Mouse (Mus musculus) hindbrain, embryonic 14.5 days (tissue): ENCODE results near the gene Micall1. TPM values are rescaled to one million over a fixed set of nuclear protein-coding genes. Genes with fewer than 3 reads are reported as not detected.

Experiments used
- ATAC-seq: fragments of 200-750 bp; cut with Nextera tagmentation; 2 replicates; pipeline ENCODE4 v1.8.0; 2017; ENCODE audit warnings: moderate number of reproducible peaks, mild to moderate bottlenecking, moderate TSS enrichment, moderate library complexity; ENCODE audit not compliant: low FRiP score
- DNase-seq: peaks from one replicate; pipeline ENCODE4 v3.0.0-alpha.2; 2015; ENCODE audit warnings: low spot score
- H3K27ac ChIP-seq: fragments of 300-500 bp; sonication (generic); 2 replicates; pipeline ENCODE4 v1.5.1; 2014; ENCODE audit warnings: mild to moderate bottlenecking, moderate library complexity
- H3K27me3 ChIP-seq: fragments of 300-500 bp; sonication (generic); 2 replicates; pipeline ENCODE4 v1.6.1; 2014; ENCODE audit warnings: mild to moderate bottlenecking, low read length, mixed read lengths; ENCODE audit not compliant: control insufficient read depth, insufficient read depth
- H3K36me3 ChIP-seq: fragments of 300-500 bp; sonication (generic); replicated peaks from 2 replicates; pipeline ENCODE4 v1.6.1; 2014; ENCODE audit not compliant: control insufficient read depth, insufficient read depth
- H3K4me1 ChIP-seq: fragments of 300-500 bp; sonication (generic); replicated peaks from 2 replicates; pipeline ENCODE4 v1.6.1; 2014; ENCODE audit warnings: antibody characterized with exemption, low read length, mixed read lengths; ENCODE audit not compliant: control insufficient read depth, insufficient read depth
- H3K4me2 ChIP-seq: fragments of 300-500 bp; sonication (generic); replicated peaks from 2 replicates; pipeline ENCODE4 v1.6.1; 2014; ENCODE audit warnings: mild to moderate bottlenecking, moderate library complexity
- H3K4me3 ChIP-seq: fragments of 300-500 bp; sonication (generic); replicated peaks from 2 replicates; pipeline ENCODE4 v1.5.1; 2014; ENCODE audit warnings: mild to moderate bottlenecking, low read length
- H3K9ac ChIP-seq: fragments of 300-500 bp; sonication (generic); 2 replicates; pipeline ENCODE4 v1.6.1; 2014
- H3K9me3 ChIP-seq: fragments of 300-500 bp; sonication (generic); 2 replicates; pipeline ENCODE4 v1.6.1; 2016; ENCODE audit warnings: low read length; ENCODE audit not compliant: control insufficient read depth
- whole genome bisulfite sequencing: fragments of 180-500 bp; shearing (Covaris S2); extraction: QIAGEN DNeasy Blood & Tissue Kit; methylation state at CpG from one replicate; pipeline ENCODE4 v1.1.7; 2014; 5-methylcytosine and 5-hydroxymethylcytosine counted together
- polyA plus RNA-seq: library from polyadenylated mRNA; unstranded; fragments of >200 nt; fragmentation: Nextera tagmentation; extraction: Ambion mirVana; gene quantifications from 2 replicates; pipeline ENCODE4 v1.2.1, GENCODE M21; 2014

Gene Micall1
- 12.9 and 14.3 TPM in 2 replicates for polyA plus RNA-seq

DNA sequence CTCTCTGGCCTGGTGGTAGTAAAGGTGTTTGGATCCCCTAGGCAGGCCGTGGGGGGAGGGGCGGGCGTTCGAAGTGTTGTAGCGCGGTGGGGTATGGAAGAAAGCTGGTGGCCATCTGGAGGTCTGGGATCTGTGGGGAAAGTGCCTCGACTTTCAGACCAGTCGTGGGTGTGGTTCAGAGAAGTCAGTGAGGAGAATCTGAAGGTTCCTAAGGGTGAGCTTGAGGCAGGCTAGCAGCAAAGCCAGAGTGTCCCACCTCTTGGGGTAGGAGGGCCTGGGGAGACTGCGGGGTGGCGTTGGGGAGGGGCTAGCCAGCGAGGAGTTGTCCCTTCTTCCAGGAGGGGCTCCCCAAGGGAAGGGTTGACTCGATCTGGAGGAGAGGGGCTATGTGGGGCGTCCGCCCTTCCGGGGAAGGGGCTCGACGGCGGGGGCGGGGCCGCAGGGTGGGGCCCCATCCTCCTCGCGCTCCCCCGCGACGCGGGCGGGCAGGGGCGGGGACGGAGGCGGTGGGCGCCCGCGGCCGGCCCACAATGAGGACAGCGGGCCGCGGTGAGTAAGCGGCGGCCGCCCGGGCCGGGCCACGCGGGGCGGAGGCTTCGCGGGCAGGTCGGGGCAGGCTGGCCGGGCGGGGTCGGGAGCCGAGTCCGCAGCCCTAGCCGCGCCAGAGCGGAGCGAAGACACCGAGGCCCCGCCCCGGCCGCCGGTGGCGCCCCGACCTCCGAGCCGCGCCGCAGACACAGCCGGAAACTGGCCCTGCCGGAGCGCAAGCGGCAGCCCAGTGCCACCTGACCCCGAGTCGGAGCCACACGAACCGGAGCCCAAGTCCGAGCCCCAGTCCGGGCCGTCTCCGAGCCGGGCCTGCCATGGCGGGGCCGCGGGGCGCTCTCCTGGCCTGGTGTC is at the start of gene Micall1:
Gene Micall1, plus strand, starts transcription at position 478 of the 900 bp plus-strand sequence.
- H3K9ac ChIP-seq, result peak within 1 kb of the TSS; percentile 93
- DNase-seq (peak; percentile 45), ATAC-seq (peak; percentile 77)
- H3K9me3 ChIP-seq, result no peaks in the 10 kb centered on the region
- H3K4me1 ChIP-seq, result peaks cover 33% of the 10 kb centered on the region
- peak within 1 kb of the TSS; percentile 91 for H3K4me3 ChIP-seq
- WGBS, result under 1% methylated on average over 48 of the region's 85 CpGs
- peak within 1 kb of the TSS; percentile 41 for H3K27ac ChIP-seq
- H3K36me3 ChIP-seq, result no peaks in the 10 kb centered on the region
- no peaks in the 10 kb centered on the region for H3K27me3 ChIP-seq
- peak within 1 kb of the TSS; percentile 98 for H3K4me2 ChIP-seq

DNA sequence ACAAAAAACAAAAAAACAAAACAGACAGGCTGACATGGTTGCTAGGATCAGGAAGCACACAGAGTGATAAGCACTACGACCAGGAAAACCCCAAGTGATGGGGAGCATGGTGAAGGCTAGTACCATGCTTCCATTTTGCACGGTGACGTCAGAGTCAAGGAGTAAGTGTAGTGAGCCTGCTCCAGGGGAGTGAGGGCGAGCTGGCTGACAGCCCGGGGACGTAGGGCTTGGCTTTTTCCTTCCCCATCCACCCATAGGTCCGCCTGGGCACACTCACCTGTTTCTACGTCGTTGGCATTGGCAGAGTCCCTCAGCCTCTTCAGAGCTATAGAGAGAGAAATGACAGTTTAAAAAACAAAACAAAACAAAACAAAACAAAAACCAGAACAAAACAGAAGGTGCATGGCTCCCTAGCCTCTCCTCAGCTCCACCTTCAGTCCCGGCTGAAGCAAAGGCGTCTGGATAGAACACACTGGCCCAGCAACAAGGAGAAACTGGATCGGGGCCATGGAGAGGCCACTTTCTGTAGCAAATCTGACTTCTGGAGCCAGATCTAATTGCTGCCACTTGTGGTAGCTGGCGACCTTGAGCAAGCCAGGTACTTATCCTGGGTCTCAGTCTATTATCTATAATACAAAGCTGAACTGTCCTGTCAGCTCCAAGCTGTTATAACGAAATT is 47.7 kb upstream of the Micall1 start:
- H3K4me3 ChIP-seq, result no peak overlapping the region
- H3K4me2 ChIP-seq, result peak overlapping the region; percentile 86
- peaks cover 52% of the 10 kb centered on the region for H3K36me3 ChIP-seq
- H3K4me1 ChIP-seq, result peaks cover 9% of the 10 kb centered on the region; the same call in 1 of the 2 replicates
- 82% methylated on average over 14 of the region's 14 CpGs for WGBS
- no peak overlapping the region for H3K27ac ChIP-seq
- no peaks in the 10 kb centered on the region for H3K9me3 ChIP-seq
- ATAC-seq (no peak), DNase-seq (no peak)
- no peaks in the 10 kb centered on the region for H3K27me3 ChIP-seq
- no peak overlapping the region for H3K9ac ChIP-seq

DNA sequence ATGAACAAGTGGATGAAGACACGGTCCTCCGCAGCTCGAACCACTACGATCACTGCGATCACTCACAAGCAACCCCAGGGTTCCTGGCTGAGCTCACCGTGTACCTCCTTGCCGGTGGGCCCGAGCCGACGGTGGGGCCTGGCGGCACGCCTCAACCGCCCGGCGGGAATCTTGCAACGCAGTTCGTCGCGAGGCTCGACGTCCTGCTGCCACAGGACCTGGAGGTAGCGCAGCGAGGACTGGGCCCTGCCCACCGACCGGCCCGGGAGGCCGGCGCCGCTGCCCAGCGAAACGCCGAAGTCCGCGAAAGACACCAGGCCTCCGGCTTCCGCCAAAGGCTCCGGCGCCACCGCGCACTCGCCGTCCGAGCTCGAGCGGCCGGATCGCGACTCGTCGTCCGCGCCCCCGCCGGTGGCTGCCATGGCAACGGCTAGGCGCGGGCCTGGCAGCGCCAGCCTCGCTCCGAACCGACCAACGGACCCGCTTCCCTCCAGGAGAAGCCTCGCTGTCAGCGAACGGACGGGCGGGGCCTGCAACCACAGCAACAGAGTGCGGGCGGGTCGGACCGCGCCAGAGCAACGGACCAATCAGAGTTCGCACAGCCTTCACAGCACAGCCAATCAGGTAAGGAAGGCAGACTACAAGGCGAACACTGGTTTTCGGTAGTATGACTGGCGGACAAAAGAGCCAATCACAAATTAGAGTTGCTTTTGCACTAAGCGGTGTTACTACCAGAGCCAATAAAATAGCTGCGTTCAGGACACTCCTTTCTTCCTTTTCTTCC is 46.1 kb upstream of the Micall1 start, which contains the start of gene Ankrd54:
Gene Ankrd54, minus strand, starts transcription at position 518 of the 784 bp plus-strand sequence.
- ATAC-seq (peak; percentile 99), DNase-seq (peak; percentile 98)
- peak within 1 kb of the TSS; percentile 83 for H3K27ac ChIP-seq
- peaks cover 9% of the 10 kb centered on the region; the same call in 1 of the 2 replicates for H3K4me1 ChIP-seq
- H3K9ac ChIP-seq, result peak within 1 kb of the TSS; percentile 91
- H3K27me3 ChIP-seq, result no peaks in the 10 kb centered on the region
- H3K4me3 ChIP-seq, result peak within 1 kb of the TSS; percentile 98
- under 1% methylated on average over 58 of the region's 80 CpGs for WGBS
- H3K36me3 ChIP-seq, result peaks cover 38% of the 10 kb centered on the region
- peak within 1 kb of the TSS; percentile 86 for H3K4me2 ChIP-seq
- no peaks in the 10 kb centered on the region for H3K9me3 ChIP-seq

DNA sequence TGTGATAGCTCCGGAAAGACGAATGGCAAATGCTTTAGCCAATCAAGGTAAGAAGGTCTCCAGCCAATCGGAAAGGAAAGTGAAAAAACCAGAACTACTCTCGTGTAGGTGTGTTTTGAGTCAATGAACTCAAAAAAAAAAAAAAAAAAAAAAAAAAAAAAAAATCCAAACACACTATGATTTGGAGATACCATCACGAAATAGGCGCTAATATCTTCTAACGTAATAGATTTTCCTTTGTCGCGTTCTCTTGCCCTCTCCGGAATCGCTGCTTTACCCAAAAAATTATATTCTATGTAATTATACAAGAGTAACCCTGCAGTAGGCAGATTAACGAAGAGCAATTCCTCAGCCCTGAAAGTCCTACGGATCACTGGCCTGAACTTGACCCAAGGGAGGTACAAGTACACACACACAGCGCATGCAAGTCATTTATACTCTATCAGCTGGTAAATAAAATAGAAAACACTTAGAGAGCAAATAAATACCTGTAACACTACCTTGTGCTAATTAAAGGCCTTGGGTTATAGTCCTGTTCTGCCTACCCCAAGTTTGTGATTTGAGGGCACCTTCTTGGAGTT is 45.4 kb upstream of the Micall1 start:
- Histone ChIP-seq H3K4me2 (peak overlapping the region; percentile 54), H3K36me3 (peaks cover 31% of the 10 kb centered on the region), H3K9ac (peak overlapping the region; percentile 50), H3K27ac (no peak overlapping the region), H3K4me3 (peak overlapping the region; percentile 26), H3K27me3 (no peaks in the 10 kb centered on the region), H3K4me1 (peaks cover 9% of the 10 kb centered on the region; the same call in 1 of the 2 replicates), H3K9me3 (no peaks in the 10 kb centered on the region)
- ATAC-seq (no peak), DNase-seq (no peak)
- 11% methylated on average over 14 of the region's 14 CpGs for WGBS

DNA sequence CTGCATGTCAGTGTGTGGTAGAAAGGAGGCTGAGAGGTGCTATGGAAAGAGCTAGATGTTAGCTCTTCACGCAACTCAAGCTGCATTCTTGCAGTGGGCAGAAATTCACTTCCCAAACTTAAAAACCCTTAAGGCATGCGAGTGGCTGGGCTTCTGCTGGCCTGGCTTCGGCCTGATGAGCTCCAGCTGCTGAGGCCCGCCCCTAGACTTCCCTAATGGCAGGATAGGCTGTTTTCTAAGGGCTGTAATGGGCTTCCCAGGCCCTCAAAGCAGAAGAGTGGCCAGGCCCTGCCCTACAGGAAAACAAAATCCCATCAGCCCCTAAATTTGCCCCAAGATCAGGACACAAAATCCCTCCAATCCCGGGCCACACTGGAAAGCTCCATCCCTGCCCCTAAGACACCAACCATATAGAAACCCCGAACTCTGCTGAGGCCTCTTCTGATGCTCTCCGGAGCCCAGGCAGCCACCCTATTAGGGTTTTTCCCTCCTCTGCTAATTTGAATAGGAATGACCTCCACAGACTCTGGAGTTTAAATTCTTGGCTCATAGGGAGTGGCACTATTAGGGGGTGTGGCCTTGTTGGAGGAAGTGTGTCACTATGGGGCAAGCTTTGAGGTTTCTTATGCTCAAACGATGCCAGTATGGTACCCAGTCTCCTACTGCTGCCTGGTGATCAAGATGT is 43.5 kb upstream of the Micall1 start:
- no peaks in the 10 kb centered on the region for H3K9me3 ChIP-seq
- peaks cover 11% of the 10 kb centered on the region for H3K36me3 ChIP-seq
- H3K4me3 ChIP-seq, result no peak overlapping the region
- WGBS, result 76% methylated on average over 8 of the region's 8 CpGs
- no peaks in the 10 kb centered on the region for H3K27me3 ChIP-seq
- no peak for DNase-seq
- peaks cover 9% of the 10 kb centered on the region; the same call in 1 of the 2 replicates for H3K4me1 ChIP-seq
- no peak overlapping the region for H3K9ac ChIP-seq
- no peak overlapping the region for H3K4me2 ChIP-seq
- no peak overlapping the region for H3K27ac ChIP-seq
- ATAC-seq, result no peak

DNA sequence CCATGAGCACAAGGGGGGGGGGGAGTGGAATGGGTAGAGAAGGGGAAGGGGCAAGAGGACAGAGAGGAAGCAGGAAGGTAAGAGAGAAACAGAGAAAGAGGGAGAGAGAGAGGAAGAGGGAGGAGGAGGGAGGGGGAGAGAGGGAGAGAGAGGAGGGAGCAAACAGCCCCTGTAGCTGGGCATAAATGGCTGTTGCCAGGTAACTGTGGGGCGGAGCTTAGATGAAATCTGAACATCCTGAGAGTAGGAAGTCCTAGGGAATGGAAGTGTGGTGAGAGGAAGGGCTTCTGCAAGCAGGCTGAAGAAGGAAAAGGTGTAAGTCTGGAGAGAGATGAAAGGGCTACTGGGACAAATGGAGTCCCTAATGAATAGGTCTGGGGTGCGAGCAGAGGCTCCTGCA is 42.4 kb upstream of the Micall1 start:
- Histone ChIP-seq H3K36me3 (0 out of 2 replicates have a peak, but pooled peaks cover under 1% of the 10 kb centered on the region), H3K27me3 (no peaks in the 10 kb centered on the region), H3K4me2 (no peak overlapping the region), H3K9me3 (no peaks in the 10 kb centered on the region), H3K4me1 (peaks cover 9% of the 10 kb centered on the region; the same call in 1 of the 2 replicates), H3K4me3 (no peak overlapping the region), H3K27ac (no peak overlapping the region), H3K9ac (no peak overlapping the region)
- DNase-seq (no peak), ATAC-seq (no peak)
- 55% methylated on average over 2 of the region's 2 CpGs for WGBS

DNA sequence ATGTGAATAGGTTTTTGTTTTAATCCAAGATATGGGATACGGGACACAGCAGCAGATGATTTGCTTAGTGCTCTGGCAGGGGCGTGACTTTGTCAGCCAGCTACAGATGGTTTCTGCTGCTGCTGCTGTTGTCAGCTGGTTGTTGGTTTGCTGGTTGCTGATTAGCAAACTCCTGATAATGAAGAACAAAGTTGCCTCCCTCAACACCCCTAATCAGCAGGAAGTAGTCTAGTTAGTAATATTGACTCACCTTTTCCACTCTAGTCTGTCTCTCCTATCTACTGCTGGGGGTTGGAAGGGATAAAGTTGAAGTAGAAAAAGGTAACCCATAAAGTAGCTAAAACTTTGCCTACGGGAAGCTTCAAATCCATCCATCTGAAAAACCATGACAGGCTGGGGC is 41.1 kb upstream of the Micall1 start:
- no peaks in the 10 kb centered on the region for H3K9me3 ChIP-seq
- H3K27me3 ChIP-seq, result no peaks in the 10 kb centered on the region
- H3K4me1 ChIP-seq, result 0 out of 2 replicates have a peak, but pooled peaks cover 4% of the 10 kb centered on the region
- H3K36me3 ChIP-seq, result no peaks in the 10 kb centered on the region
- H3K27ac ChIP-seq, result no peak overlapping the region
- H3K4me2 ChIP-seq, result no peak overlapping the region
- DNase-seq (no peak), ATAC-seq (no peak)
- H3K9ac ChIP-seq, result no peak overlapping the region
- WGBS, result 82% methylated on average over 3 of the region's 3 CpGs
- H3K4me3 ChIP-seq, result no peak overlapping the region

DNA sequence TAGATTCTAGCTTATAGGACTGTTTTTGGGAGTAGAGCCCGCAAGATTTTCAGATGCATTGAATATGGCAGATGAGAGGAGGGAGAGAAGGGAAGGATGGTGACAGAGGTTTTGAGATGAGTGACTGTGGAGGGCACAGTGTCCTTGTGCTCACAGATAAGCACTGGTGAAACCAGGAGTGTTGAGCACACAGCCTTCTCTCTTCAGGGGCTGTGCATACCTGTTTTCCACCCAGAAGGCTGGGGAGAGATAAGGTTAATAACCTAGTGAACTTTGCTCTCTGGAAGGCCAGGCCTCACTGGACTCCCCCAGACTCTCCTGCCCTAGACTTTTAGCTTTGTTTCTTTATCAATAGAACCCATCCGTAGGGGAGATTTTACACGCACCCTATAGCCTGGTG is 40.3 kb upstream of the Micall1 start:
- DNase-seq, result no peak
- 75% methylated on average over 3 of the region's 3 CpGs for WGBS
- H3K4me3 ChIP-seq, result no peak overlapping the region
- no peak for ATAC-seq
- H3K27ac ChIP-seq, result no peak overlapping the region
- H3K36me3 ChIP-seq, result no peaks in the 10 kb centered on the region
- no peaks in the 10 kb centered on the region for H3K27me3 ChIP-seq
- no peak overlapping the region for H3K4me2 ChIP-seq
- H3K9me3 ChIP-seq, result no peaks in the 10 kb centered on the region
- no peak overlapping the region for H3K9ac ChIP-seq
- 0 out of 2 replicates have a peak, but pooled peaks cover 2% of the 10 kb centered on the region for H3K4me1 ChIP-seq
